Mouse (Mus musculus) small intestine, adult 2 months (tissue): ENCODE measurements at regions not wholly inside any gene's neighbourhood (a gene's known extent, or its start where the extent isn't known, plus 50 kb on each side); places are given as distances from the start of the nearest gene placed in this dataset.

ENCODE experiments used
- CTCF ChIP-seq: fragments of 200-500 bp; IDR thresholded peaks from 2 replicates; pipeline ENCODE4 v1.5.1; 2012; ENCODE audit warnings: low read depth, mild to moderate bottlenecking, control low read depth, inconsistent platforms, low read length, moderate library complexity, mixed read lengths; ENCODE audit not compliant: insufficient replicate concordance, insufficient read length; ENCODE audit errors: extremely low read depth
- POLR2A ChIP-seq: fragments of 200-500 bp; IDR thresholded peaks from 2 replicates; pipeline ENCODE4 v1.6.1; 2012; ENCODE audit warnings: low read depth, mild to moderate bottlenecking, control low read depth, inconsistent platforms, low read length, moderate library complexity

GRCm38 (mm10) chr3:38788751-38789150 is 98.0 kb upstream of the Fat4 start:
- TF ChIP-seq CTCF = no peak
- TF ChIP-seq POLR2A = no peak
